Mouse (Mus musculus) kidney, adult 8-10 months (tissue): ENCODE data around the gene Zranb1.

Experiments
- DNase-seq, 2 experiments: peaks; one replicate each; pipeline ENCODE4 v3.0.0; 2022

Zranb1 gene

GRCm38 (mm10) chr7:133002271-133002670 lies 71.3 kb downstream of the Zranb1 start:
- DNase-seq, result no peak

- DNase-seq, result peak; percentile 60 to 80
Observed at GRCm38 (mm10) chr7:133003421-133003820, 72.5 kb downstream of the Zranb1 start.

- DNase-seq, result no peak
Observed at GRCm38 (mm10) chr7:133005772-133006171, 74.8 kb downstream of the Zranb1 start.

GRCm38 (mm10) chr7:133007343-133007742 lies 76.4 kb downstream of the Zranb1 start:
- DNase-seq, result no peak

- no peak for DNase-seq
Observed at GRCm38 (mm10) chr7:133008663-133009062, 77.7 kb downstream of the Zranb1 start.

GRCm38 (mm10) chr7:133009676-133010075 lies 78.7 kb downstream of the Zranb1 start:
- DNase-seq, result peak; percentile 26 to 42

GRCm38 (mm10) chr7:133010477-133010876 lies 79.5 kb downstream of the Zranb1 start:
- DNase-seq, result no peak

GRCm38 (mm10) chr7:133011191-133011590 lies 80.2 kb downstream of the Zranb1 start:
- peak; percentile 18 to 24 for DNase-seq

- no peak for DNase-seq
Observed at GRCm38 (mm10) chr7:133011611-133012010, 80.7 kb downstream of the Zranb1 start.

- no peak for DNase-seq
Observed at GRCm38 (mm10) chr7:133012637-133013366, 81.9 kb downstream of the Zranb1 start.

- no peak for DNase-seq
Observed at GRCm38 (mm10) chr7:133013923-133014322, 83.0 kb downstream of the Zranb1 start.

- no peak for DNase-seq
Observed at GRCm38 (mm10) chr7:133014631-133015030, 83.7 kb downstream of the Zranb1 start.

- no peak for DNase-seq
Observed at GRCm38 (mm10) chr7:133015416-133016070, 84.6 kb downstream of the Zranb1 start.

GRCm38 (mm10) chr7:133018961-133019360 lies 88.0 kb downstream of the Zranb1 start:
- DNase-seq, result no peak

- no peak for DNase-seq
Observed at GRCm38 (mm10) chr7:133019481-133020020, 88.6 kb downstream of the Zranb1 start.

- no peak for DNase-seq
Observed at GRCm38 (mm10) chr7:133024694-133025093, 93.8 kb downstream of the Zranb1 start.

- DNase-seq, result no peak
Observed at GRCm38 (mm10) chr7:133027930-133028329, 97.0 kb downstream of the Zranb1 start.

- DNase-seq, result no peak
Observed at GRCm38 (mm10) chr7:133029004-133029403, 98.1 kb downstream of the Zranb1 start.

- no peak for DNase-seq
Observed at GRCm38 (mm10) chr7:133029496-133030047, 98.6 kb downstream of the Zranb1 start.

- DNase-seq, result peak in 1 of 2 experiments; percentile 65
Observed at GRCm38 (mm10) chr7:133032589-133033203, 101.8 kb downstream of the Zranb1 start.

GRCm38 (mm10) chr7:133035901-133036300 lies 105.0 kb downstream of the Zranb1 start:
- DNase-seq, result no peak
